Mouse (Mus musculus) myocyte (in vitro differentiated cells): ENCODE measurements around the gene Spopl.

Experiments used
- CEBPB ChIP-seq: IDR thresholded peaks from 2 replicates; pipeline ENCODE4 v1.6.1; 2011; ENCODE audit warnings: mild to moderate bottlenecking, moderate library complexity; ENCODE audit not compliant: poor library complexity, insufficient read depth, severe bottlenecking
- E2F4 ChIP-seq: IDR thresholded peaks from one replicate; pipeline ENCODE4 v1.6.1; 2011; ENCODE audit warnings: mild to moderate bottlenecking, control low read depth, moderate library complexity; ENCODE audit not compliant: insufficient read depth
- MAX ChIP-seq: IDR thresholded peaks from one replicate; pipeline ENCODE4 v1.6.1; 2011; ENCODE audit warnings: low read depth, mild to moderate bottlenecking, control low read depth
- MYOD1 ChIP-seq, 3 experiments: IDR thresholded peaks; one replicate each; pipeline ENCODE4 v1.6.1; 2011; ENCODE audit warnings: control low read depth in 2 of 3, low read depth in 2 of 3, mild to moderate bottlenecking in 2 of 3, moderate library complexity in 1 of 3; ENCODE audit not compliant: insufficient read length in 2 of 3, control insufficient read depth in 1 of 3
- MYOG ChIP-seq, 3 experiments: IDR thresholded peaks; one replicate each; pipeline ENCODE4 v1.6.1; 2011; ENCODE audit warnings: control low read depth in 2 of 3, low read depth in 2 of 3, mild to moderate bottlenecking in 2 of 3; ENCODE audit not compliant: insufficient read length in 2 of 3, control insufficient read depth in 1 of 3, insufficient read depth in 1 of 3
- POLR2A ChIP-seq: IDR thresholded peaks from one replicate; pipeline ENCODE4 v1.6.1; 2011; ENCODE audit warnings: low read depth, mild to moderate bottlenecking, control low read depth, moderate library complexity; ENCODE audit not compliant: insufficient read length
- POLR2AphosphoS2 ChIP-seq: IDR thresholded peaks from one replicate; pipeline ENCODE4 v1.6.1; 2011; ENCODE audit warnings: low read depth, control low read depth; ENCODE audit not compliant: insufficient read length
- USF1 ChIP-seq: IDR thresholded peaks from one replicate; pipeline ENCODE4 v1.6.1; 2011; ENCODE audit warnings: low read depth, mild to moderate bottlenecking, control low read depth, moderate library complexity

DNA sequence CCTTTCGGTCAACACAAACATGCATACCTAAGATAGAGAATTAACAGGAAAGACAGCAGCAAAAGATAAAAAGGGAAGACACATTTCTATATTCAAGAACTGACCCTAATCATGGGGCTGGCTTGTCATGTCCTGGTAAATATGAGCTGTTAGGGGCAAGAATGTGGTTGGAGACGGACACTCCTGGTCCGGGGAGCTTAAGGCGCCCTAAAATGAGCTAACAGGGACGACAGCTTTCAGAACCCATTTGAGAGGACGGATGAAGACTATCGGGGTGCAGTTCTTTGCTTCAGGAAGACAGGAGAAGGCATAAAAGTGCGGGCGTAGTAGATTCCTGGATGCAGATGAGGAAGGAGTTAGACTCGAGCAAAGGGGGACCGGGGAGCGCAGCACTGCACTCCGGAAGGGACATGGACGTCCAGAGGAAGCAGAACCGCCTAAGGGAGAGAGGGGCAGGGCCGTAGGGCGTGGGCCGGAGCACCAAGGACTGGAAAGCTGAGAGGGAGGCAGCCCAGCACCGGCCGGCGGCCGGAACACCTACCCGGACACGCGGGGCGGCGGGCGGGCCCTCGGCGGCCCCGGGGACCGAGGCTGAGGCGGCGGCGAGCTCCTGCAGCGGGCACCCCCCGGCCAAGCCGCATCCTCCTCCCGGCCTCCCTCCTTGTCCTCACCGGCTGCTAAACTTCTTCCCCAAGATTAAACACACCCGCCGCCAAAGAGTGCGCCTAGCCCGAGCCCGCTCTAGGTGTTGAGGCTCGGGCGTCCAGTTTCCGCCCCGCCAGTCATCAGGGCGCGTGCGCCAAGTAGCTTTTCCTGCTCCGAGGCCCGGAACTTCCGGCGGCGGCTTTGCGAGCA is at the start of gene Spopl:
- TF ChIP-seq MYOG (IDR thresholded peaks at IDR 0.05; ENCODE audit: control insufficient read depth in 1 of 3, insufficient read depth in 1 of 3, insufficient read length in 2 of 3, low read depth in 2 of 3) (no peak), USF1 (no peak), CEBPB (no peak), POLR2A (peak; percentile 64), MAX (no peak), POLR2AphosphoS2 (peak; percentile 23), MYOD1 (IDR thresholded peaks at IDR 0.05; ENCODE audit: control insufficient read depth in 1 of 3, insufficient read length in 2 of 3, low read depth in 2 of 3) (no peak), E2F4 (no peak)
